Mouse (Mus musculus) cortical plate, adult 2 months (tissue): ENCODE data around the gene Mrm2.

ENCODE experiments used
- CTCF ChIP-seq: fragments of 200-500 bp; IDR thresholded peaks from 2 replicates; pipeline ENCODE4 v1.5.1; 2011; ENCODE audit warnings: mild to moderate bottlenecking, control low read depth, low read length; ENCODE audit not compliant: insufficient read depth; ENCODE audit errors: extremely low read depth
- POLR2A ChIP-seq: fragments of 200-500 bp; IDR thresholded peaks from 2 replicates; pipeline ENCODE4 v1.6.1; 2011; ENCODE audit warnings: mild to moderate bottlenecking, low read length, control low read depth; ENCODE audit not compliant: insufficient read depth; ENCODE audit errors: extremely low read depth

DNA sequence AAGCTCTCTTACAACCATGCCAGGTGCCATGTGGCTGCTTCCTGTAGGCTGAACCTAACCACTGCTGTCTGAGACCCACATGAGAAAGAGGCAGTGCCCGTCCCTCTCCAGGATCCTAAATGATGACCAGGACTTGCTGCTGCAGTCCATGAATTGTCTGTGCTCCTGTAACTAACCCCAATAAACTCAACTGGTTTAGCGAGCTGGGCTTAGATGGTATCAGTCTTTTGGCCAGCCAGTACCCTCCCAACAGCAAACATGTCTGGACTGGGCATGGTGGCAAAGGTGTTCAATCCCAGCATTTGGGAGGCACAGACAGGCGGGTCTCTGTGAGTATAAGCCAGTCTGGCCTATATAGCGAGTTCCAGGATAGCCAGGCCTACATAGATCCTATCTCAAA, 37.2 kb upstream of the Mrm2 start:
- TF ChIP-seq CTCF (no peak), POLR2A (no peak)
